Mouse (Mus musculus) cortical plate, adult 2 months (tissue): ENCODE data around the gene Smtnl1. TPM values are rescaled to one million over a fixed set of nuclear protein-coding genes. Genes with fewer than 3 reads are reported as not detected.

Source experiments
- H3K27ac ChIP-seq: fragments of 200-500 bp; 2 replicates; pipeline ENCODE4 v1.5.1; 2012; ENCODE audit warnings: low read length, control low read depth, inconsistent platforms; ENCODE audit not compliant: insufficient read depth
- H3K4me1 ChIP-seq: fragments of 200-500 bp; 2 replicates; pipeline ENCODE4 v1.6.1; 2011; ENCODE audit warnings: low read length; ENCODE audit not compliant: control insufficient read depth, insufficient read depth
- H3K4me3 ChIP-seq: fragments of 200-500 bp; 2 replicates; pipeline ENCODE4 v1.5.1; 2011; ENCODE audit warnings: mild to moderate bottlenecking, low read length, control low read depth; ENCODE audit not compliant: insufficient read depth
- CTCF ChIP-seq: fragments of 200-500 bp; IDR thresholded peaks from 2 replicates; pipeline ENCODE4 v1.5.1; 2011; ENCODE audit warnings: mild to moderate bottlenecking, control low read depth, low read length; ENCODE audit not compliant: insufficient read depth; ENCODE audit errors: extremely low read depth
- POLR2A ChIP-seq: fragments of 200-500 bp; IDR thresholded peaks from 2 replicates; pipeline ENCODE4 v1.6.1; 2011; ENCODE audit warnings: mild to moderate bottlenecking, low read length, control low read depth; ENCODE audit not compliant: insufficient read depth; ENCODE audit errors: extremely low read depth
- polyA plus RNA-seq: library from polyadenylated mRNA; depleted of rRNA; stranded (reverse); fragments of >200 nt; gene quantifications from 2 replicates; pipeline ENCODE4 v1.2.3, GENCODE M21; 2012

Gene Smtnl1
- polyA plus RNA-seq, 1 experiment: not detected

GRCm38 (mm10) chr2:84855732-84856131 is 33.3 kb upstream of the Smtnl1 start:
- H3K4me3 ChIP-seq: no peak overlapping the region
- H3K27ac ChIP-seq: no peak overlapping the region
- H3K4me1 ChIP-seq: no peaks in the 10 kb centered on the region
- peak; percentile 85 for TF ChIP-seq CTCF
- TF ChIP-seq POLR2A: no peak

DNA sequence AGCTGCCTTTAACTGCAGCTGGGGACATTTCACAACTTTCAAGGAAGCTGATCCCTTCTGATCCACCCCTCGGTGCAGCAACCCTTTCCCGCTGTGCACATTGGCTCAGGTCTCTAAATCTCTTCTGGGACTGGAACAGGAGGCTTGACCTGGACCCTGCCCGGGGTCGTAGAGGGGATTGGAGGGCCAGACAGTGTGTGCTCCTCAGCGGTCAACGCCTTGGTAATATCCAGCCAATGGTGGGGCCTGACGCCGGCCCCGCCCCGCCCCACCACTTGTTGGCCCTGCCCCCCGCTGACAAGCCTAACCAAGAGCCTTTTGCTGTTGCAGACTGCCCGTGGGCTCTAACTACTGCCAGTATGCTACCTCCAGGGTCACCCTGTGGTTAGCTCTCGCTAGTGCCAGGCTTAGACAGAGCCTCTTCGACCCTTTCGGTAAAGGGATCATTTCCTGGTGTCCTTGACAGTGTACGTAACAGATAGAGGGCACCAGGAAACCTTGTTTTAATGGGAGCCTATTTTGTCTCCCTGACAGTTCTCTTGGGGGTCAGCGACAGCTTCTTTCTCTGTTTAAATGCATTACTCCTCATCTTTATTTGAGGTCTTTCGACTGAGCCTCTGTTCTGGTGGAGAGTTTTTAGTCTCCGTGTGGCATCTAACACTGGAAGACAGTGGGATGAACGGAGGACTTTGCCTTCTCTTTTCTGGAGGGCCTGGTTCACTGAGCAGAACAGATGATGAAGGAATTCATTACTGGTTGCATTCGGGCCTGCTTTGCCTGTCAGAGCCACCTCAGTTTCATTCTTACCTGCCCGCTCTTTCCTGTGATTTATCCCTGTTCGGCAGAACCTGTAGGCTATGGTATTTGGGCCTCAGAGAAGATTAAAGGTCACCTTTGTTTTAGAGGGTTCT is 28.9 kb upstream of the Smtnl1 start:
- H3K27ac ChIP-seq: no peak overlapping the region
- no peaks in the 10 kb centered on the region for H3K4me1 ChIP-seq
- no peak overlapping the region for H3K4me3 ChIP-seq
- no peak for TF ChIP-seq POLR2A
- no peak for TF ChIP-seq CTCF

DNA sequence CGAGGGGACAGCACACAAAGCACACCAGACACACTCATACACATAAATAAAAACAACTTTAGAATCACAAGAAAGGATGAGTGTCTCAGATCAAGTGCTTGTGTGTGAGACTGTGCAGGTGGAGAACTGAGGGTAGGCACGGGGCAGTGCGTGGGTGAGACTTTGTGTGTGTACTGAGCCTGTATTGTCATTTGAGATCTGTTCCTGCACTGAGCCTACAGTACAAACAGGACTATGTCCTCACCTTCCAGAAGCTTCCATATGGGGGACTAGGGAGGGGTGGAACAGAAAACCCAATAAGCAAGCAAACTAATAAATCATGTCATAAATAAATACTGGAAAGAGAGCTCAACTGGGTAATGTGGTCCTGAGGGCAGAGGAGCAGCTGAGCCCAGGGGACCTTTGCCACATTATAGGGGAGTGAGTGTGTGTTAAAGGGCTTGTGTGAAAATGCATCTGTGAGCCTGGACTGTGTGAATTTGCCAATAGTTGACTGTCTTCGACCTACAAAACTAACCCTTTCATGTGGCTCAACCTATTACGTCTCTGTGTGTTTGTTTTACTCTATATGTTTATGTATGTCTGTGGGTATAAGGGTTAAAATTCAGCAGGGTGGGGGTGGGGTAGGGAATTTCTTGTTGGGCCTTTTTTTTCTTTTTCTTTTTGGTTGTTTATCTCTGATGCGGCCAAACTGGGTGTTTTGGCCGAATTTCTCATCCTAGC is 28.1 kb upstream of the Smtnl1 start:
- Histone ChIP-seq H3K4me3 (no peak overlapping the region), H3K27ac (no peak overlapping the region), H3K4me1 (no peaks in the 10 kb centered on the region)
- TF ChIP-seq POLR2A: no peak
- no peak for TF ChIP-seq CTCF

- Histone ChIP-seq H3K4me3 (no peak overlapping the region), H3K4me1 (no peaks in the 10 kb centered on the region), H3K27ac (no peak overlapping the region)
- no peak for TF ChIP-seq POLR2A
- no peak for TF ChIP-seq CTCF
Measured at GRCm38 (mm10) chr2:84845226-84845625, 22.8 kb upstream of the Smtnl1 start.

GRCm38 (mm10) chr2:84843654-84844053 is 21.2 kb upstream of the Smtnl1 start:
- no peak overlapping the region for H3K27ac ChIP-seq
- no peaks in the 10 kb centered on the region for H3K4me1 ChIP-seq
- no peak overlapping the region for H3K4me3 ChIP-seq
- TF ChIP-seq CTCF (no peak), POLR2A (no peak)

GRCm38 (mm10) chr2:84841905-84842304 is 19.5 kb upstream of the Smtnl1 start:
- no peaks in the 10 kb centered on the region for H3K4me1 ChIP-seq
- H3K4me3 ChIP-seq: no peak overlapping the region
- H3K27ac ChIP-seq: no peak overlapping the region
- TF ChIP-seq CTCF (no peak), POLR2A (no peak)

DNA sequence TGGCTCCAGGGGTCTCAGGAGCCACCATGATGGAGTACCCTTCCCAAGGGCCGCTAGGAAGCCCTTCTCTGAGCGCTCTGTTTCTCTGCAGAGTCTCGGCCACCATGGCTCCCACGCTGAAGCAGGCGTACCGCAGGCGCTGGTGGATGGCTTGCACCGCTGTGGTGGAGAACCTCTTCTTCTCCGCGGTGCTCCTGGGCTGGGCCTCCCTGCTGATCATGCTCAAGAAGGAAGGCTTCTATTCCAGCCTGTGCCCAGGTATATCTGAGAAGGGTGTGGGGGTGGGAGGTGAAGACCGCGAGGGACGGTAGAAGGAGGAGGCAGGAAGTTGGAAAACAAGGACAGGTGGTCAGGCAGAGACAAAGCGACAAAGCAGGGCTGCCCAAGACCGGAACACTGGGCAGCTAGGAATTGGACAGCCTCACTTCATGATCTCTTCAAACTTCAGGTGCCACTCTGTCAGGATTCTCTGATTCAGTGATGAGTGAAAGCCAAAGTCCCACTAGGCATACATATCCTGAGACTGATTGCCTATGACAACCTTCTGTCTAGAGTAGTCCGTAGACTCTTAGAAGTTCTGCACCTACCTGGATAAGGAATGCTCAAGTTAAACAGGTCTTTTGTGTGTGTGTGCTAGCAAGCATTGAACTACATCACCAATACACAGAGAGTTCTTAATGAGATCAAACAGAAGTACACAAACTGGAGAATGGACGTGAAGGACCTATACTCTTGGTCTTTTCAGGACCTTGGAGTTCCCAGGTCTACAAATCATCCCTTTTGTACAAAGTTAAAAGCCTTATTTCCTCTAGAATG is 18.5 kb upstream of the Smtnl1 start:
- Histone ChIP-seq H3K4me3 (peak overlapping the region; percentile 16; the same call in 1 of the 2 replicates), H3K27ac (no peak overlapping the region), H3K4me1 (no peaks in the 10 kb centered on the region)
- TF ChIP-seq POLR2A (no peak), CTCF (no peak)

DNA sequence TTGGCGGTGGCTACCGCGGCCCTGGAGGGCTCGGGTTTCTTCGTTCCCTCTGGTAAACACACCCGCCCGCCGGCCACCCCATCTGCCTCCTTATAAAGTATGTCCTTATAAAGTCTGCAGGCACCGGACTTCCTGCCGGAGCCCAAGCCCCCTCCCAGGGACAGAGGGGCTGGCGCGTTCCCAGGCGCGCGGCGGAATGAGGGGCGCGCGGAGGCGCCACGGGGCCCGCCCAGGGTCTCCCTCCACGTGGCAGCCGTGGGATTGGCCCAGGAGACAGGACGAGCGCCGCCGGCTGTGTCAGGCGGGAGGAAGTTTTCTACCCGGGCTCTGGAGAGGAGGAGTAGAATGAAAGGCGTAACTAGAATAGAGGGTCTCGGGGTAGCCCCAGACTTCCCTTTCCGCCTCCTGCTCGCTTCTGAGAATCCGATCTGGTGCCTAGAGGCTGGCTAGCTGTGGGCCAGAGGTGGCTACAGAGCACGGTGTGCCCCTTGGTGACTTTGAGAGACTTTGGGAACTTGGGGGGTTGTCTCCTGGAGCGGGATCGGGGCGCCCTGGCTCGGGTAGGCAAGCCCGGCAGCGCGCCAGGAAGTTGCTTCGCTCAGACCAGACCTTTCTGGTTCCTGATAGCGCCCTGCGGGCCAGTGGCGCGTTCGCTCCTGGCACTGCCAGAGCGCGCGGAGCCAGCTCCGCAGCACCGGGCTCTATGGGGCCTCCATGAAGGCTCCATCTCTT is 17.7 kb upstream of the Smtnl1 start:
- peak overlapping the region; percentile 16; the same call in 1 of the 2 replicates for H3K4me3 ChIP-seq
- TF ChIP-seq CTCF (no peak), POLR2A (no peak)
- no peaks in the 10 kb centered on the region for H3K4me1 ChIP-seq
- no peak overlapping the region for H3K27ac ChIP-seq
